Mouse (Mus musculus) ES-Bruce4 (cell line): ENCODE data around the gene Map6.

Experiments
- CTCF ChIP-seq: IDR thresholded peaks from one replicate; pipeline ENCODE4 v1.8.1; 2011; ENCODE audit warnings: low read depth, low read length
- EP300 ChIP-seq: IDR thresholded peaks from 2 replicates; pipeline ENCODE4 v1.6.1; 2011; ENCODE audit warnings: low read depth, low read length; ENCODE audit not compliant: insufficient read depth
- POLR2A ChIP-seq: IDR thresholded peaks from one replicate; pipeline ENCODE4 v1.8.1; 2011; ENCODE audit warnings: low read length; ENCODE audit not compliant: insufficient read depth

DNA sequence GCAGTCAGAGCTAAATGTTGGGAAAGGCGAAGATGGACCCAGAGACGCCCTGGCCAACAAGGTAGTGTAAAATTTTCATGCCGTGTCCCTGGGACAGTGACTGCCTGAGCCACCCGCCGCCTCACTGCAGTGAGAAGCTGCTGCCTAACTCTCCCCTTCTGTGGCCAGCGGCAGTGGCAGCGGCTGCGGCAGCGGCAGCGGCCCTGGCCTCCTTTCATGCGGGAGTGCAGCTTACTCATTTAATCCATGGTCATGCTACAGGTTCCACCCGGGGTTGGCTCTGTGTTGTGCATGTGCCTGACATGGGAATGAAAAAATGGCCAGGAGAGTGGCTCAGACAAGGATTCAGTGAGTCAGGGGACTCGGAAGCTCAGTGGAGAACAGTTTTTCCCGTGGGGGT is 53.3 kb downstream of the Map6 start:
- TF ChIP-seq CTCF = no peak
- no peak for TF ChIP-seq POLR2A
- no peak for TF ChIP-seq EP300
